In the genomic region with DNA sequence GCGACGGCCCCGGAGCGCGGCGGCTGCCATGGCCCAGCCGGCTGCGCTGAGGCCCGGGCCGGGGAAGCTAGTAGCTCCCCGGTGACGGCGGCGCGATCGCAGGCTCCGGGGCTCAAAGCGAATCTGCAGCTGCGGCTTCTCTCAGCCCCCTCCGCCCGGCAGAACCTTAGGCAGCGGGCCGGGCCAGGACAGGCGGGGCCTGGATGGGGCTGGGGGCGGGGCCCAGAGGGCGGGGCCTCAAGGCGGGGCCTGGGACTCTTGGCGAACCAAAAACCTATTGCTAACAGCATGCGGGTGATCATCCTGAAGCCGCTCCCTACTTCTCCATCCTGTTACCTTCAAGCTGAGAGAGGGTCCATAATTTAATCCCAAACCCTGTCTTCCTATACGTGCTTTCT, we compare ENCODE assay signal across 8 mouse cellular contexts. TPM values are rescaled to one million over a fixed set of nuclear protein-coding genes. Genes with fewer than 3 reads are reported as not detected.
DNase-seq lines count a peak whose midpoint lies in the region; ATAC-seq lines count a peak whose summit lies in the region.

A gene (minus strand): TSS at position 239 of the 398 bp plus-strand sequence.

- H3K4me2 ChIP-seq in midbrain, embryonic 11.5 days, result peak within 1 kb of the TSS; percentile 62

- H3K27ac ChIP-seq in embryonic facial prominence, embryonic 10.5 days (replicated peaks), result peak within 1 kb of the TSS; percentile 96
- peak within 1 kb of the TSS; percentile 94 for H3K27ac ChIP-seq in midbrain, embryonic 11.5 days (ENCODE audit: low read depth, low read length)

- peak; percentile 65 to 81 for DNase-seq in urinary bladder, adult 18-20 months (ENCODE audit: low spot score in 2 of 2)
- no peak for DNase-seq in urinary bladder, adult 2 months (ENCODE audit: low spot score)
- DNase-seq in embryonic facial prominence, embryonic 10.5 days (ENCODE audit: low spot score), result peak; percentile 96
- peak; percentile 83 for DNase-seq in kidney, adult 11 months
- DNase-seq in left cerebral cortex, postnatal 4 days, result peak; percentile 93
- DNase-seq in midbrain, embryonic 11.5 days (ENCODE audit: low spot score, missing footprints), result peak; percentile 99
- DNase-seq in right cerebral cortex, postnatal 4 days, result peak; percentile 86

- peaks cover 25% of the 10 kb centered on the region for H3K4me1 ChIP-seq in embryonic facial prominence, embryonic 10.5 days
- peaks cover 12% of the 10 kb centered on the region for H3K4me1 ChIP-seq in midbrain, embryonic 11.5 days (ENCODE audit: control insufficient read depth, insufficient read depth, low read length)

- WGBS in embryonic facial prominence, embryonic 10.5 days, result under 1% methylated on average over 31 of the region's 31 CpGs
- WGBS in midbrain, embryonic 11.5 days, result under 1% methylated on average over 24 of the region's 31 CpGs

- no peaks in the 10 kb centered on the region for H3K27me3 ChIP-seq in embryonic facial prominence, embryonic 10.5 days (replicated peaks; ENCODE audit: low read depth, poor library complexity, severe bottlenecking)
- H3K27me3 ChIP-seq in midbrain, embryonic 11.5 days (ENCODE audit: control insufficient read depth, insufficient read depth, low read length), result no peaks in the 10 kb centered on the region

- H3K9me3 ChIP-seq in embryonic facial prominence, embryonic 10.5 days, result no peaks in the 10 kb centered on the region
- H3K9me3 ChIP-seq in midbrain, embryonic 11.5 days (ENCODE audit: control insufficient read depth, low read length), result no peaks in the 10 kb centered on the region

- peak; percentile 77 for ATAC-seq in granulocyte monocyte progenitor cell, adult 5-6 weeks (replicated peaks; ENCODE audit: poor library complexity, severe bottlenecking)
- peak; percentile 99 for ATAC-seq in midbrain, embryonic 11.5 days (ENCODE audit: low FRiP score)

- H3K36me3 ChIP-seq in embryonic facial prominence, embryonic 10.5 days (replicated peaks), result peaks cover 4% of the 10 kb centered on the region; the same call in 1 of the 2 replicates
- H3K36me3 ChIP-seq in midbrain, embryonic 11.5 days (ENCODE audit: control insufficient read depth, insufficient read depth, low read length), result no peaks in the 10 kb centered on the region

- peak within 1 kb of the TSS; percentile 94 for H3K9ac ChIP-seq in midbrain, embryonic 11.5 days (ENCODE audit: low read length)

- H3K4me3 ChIP-seq in embryonic facial prominence, embryonic 10.5 days, result peak within 1 kb of the TSS; percentile 97
- H3K4me3 ChIP-seq in midbrain, embryonic 11.5 days (ENCODE audit: low read depth, low read length), result peak within 1 kb of the TSS; percentile 83

- intact Hi-C loops in left cerebral cortex, postnatal 4 days (cut with DNase I), result no loop called here

RNA-seq across cellular contexts. Expression of the gene that starts here (rescaled TPM):
- 7.4 and 9.0 TPM in 2 replicates for polyA plus RNA-seq in urinary bladder, adult 2 months (2012; rRNA removed)
- polyA plus RNA-seq in embryonic facial prominence, embryonic 10.5 days (2016; fragmentation: Nextera tagmentation; extraction: Ambion mirVana), result 4.9 and 5.1 TPM in 2 replicates
- 34.6 and 35.7 TPM in 2 replicates for total RNA-seq in granulocyte monocyte progenitor cell, adult 5-6 weeks (2014; fragmentation: Nextera tagmentation)
- total RNA-seq in granulocyte monocyte progenitor cell, adult 5-6 weeks (2017), result 39.8 and 44.6 TPM in 2 replicates
- total RNA-seq in left cerebral cortex, postnatal 4 days (2021), result 10 to 100 TPM; 20.4 to 20.7 TPM
- 3.8 and 4.4 TPM in 2 replicates for polyA plus RNA-seq in midbrain, embryonic 11.5 days (2014; fragmentation: Nextera tagmentation; extraction: Ambion mirVana)
